8 mouse cellular contexts compared by ENCODE assay signal in genomic region chr1:191327258-191327657, GRCm38 (mm10). TPM values are rescaled to one million over a fixed set of nuclear protein-coding genes. Genes with fewer than 3 reads are reported as not detected.
DNase-seq lines count a peak whose midpoint lies in the region; ATAC-seq and TF ChIP-seq lines count a peak whose summit lies in the region.

No protein-coding gene starts in this region.

- ATAC-seq in heart, embryonic 16.5 days (replicated peaks; ENCODE audit: extremely low read depth, insufficient read depth, low FRiP score) = no peak
- no peak for ATAC-seq in embryonic facial prominence, embryonic 12.5 days (ENCODE audit: insufficient number of reproducible peaks, insufficient read depth, low FRiP score, low TSS enrichment)
- ATAC-seq in intestine, postnatal 0 days = no peak
- no peak for ATAC-seq in midbrain, embryonic 14.5 days (ENCODE audit: low FRiP score, low TSS enrichment)

- no peak overlapping the region for H3K27ac ChIP-seq in heart, embryonic 16.5 days (ENCODE audit: low read length)
- H3K27ac ChIP-seq in embryonic facial prominence, embryonic 12.5 days = no peak overlapping the region
- H3K27ac ChIP-seq in intestine, postnatal 0 days (ENCODE audit: low read depth, low read length) = peak overlapping the region; percentile 71; the same call in 1 of the 2 replicates
- no peak overlapping the region for H3K27ac ChIP-seq in midbrain, embryonic 14.5 days (replicated peaks; ENCODE audit: low read depth, low read length)

- H3K9me3 ChIP-seq in heart, embryonic 16.5 days (replicated peaks; ENCODE audit: control insufficient read depth, low read length) = no peaks in the 10 kb centered on the region
- no peaks in the 10 kb centered on the region for H3K9me3 ChIP-seq in embryonic facial prominence, embryonic 12.5 days
- H3K9me3 ChIP-seq in intestine, postnatal 0 days (ENCODE audit: control insufficient read depth) = no peaks in the 10 kb centered on the region
- H3K9me3 ChIP-seq in midbrain, embryonic 14.5 days (ENCODE audit: control insufficient read depth, low read length) = no peaks in the 10 kb centered on the region

- H3K4me3 ChIP-seq in heart, embryonic 16.5 days (ENCODE audit: low read length) = no peak overlapping the region
- H3K4me3 ChIP-seq in embryonic facial prominence, embryonic 12.5 days = peak overlapping the region; percentile 82; the same call in 1 of the 2 replicates
- H3K4me3 ChIP-seq in intestine, postnatal 0 days (ENCODE audit: low read depth, low read length) = no peak overlapping the region
- H3K4me3 ChIP-seq in midbrain, embryonic 14.5 days (replicated peaks; ENCODE audit: low read depth, low read length) = peak overlapping the region; percentile 82; the same call in 1 of the 2 replicates

- peak overlapping the region; percentile 91 for H3K4me2 ChIP-seq in heart, embryonic 16.5 days (ENCODE audit: low read depth, low read length)
- peak overlapping the region; percentile 94 for H3K4me2 ChIP-seq in embryonic facial prominence, embryonic 12.5 days (replicated peaks)
- H3K4me2 ChIP-seq in intestine, postnatal 0 days (replicated peaks; ENCODE audit: low read depth) = peak overlapping the region; percentile 99
- H3K4me2 ChIP-seq in midbrain, embryonic 14.5 days (ENCODE audit: low read length) = peak overlapping the region; percentile 82

- DNase-seq in heart, adult 11 months = no peak
- DNase-seq in midbrain, embryonic 14.5 days = no peak
- no peak for DNase-seq in frontal cortex, postnatal 10 days (ENCODE audit: low spot score in 2 of 2)
- DNase-seq in cerebellum, postnatal 10 days = no peak
- DNase-seq in spleen, postnatal 4 days (ENCODE audit: low spot score in 2 of 2) = no peak

- H3K9ac ChIP-seq in heart, embryonic 16.5 days (ENCODE audit: low read length) = peak overlapping the region; percentile 22; the same call in 1 of the 2 replicates
- 0 out of 2 replicates have a peak overlapping the region, but pooled peaks have one; percentile 84 for H3K9ac ChIP-seq in embryonic facial prominence, embryonic 12.5 days
- no peak overlapping the region for H3K9ac ChIP-seq in intestine, postnatal 0 days (ENCODE audit: low read depth, low read length)
- no peak overlapping the region; the same call in 1 of the 2 replicates for H3K9ac ChIP-seq in midbrain, embryonic 14.5 days (replicated peaks; ENCODE audit: low read length)

- TF ChIP-seq CTCF in intestine, postnatal 0 days (IDR thresholded peaks at IDR 0.05; ENCODE audit: low read depth) = no peak

- no peaks in the 10 kb centered on the region for H3K36me3 ChIP-seq in heart, embryonic 16.5 days (ENCODE audit: control insufficient read depth, insufficient read depth)
- 0 out of 2 replicates have a peak, but pooled peaks cover 9% of the 10 kb centered on the region for H3K36me3 ChIP-seq in embryonic facial prominence, embryonic 12.5 days
- peaks cover 7% of the 10 kb centered on the region; the same call in 1 of the 2 replicates for H3K36me3 ChIP-seq in intestine, postnatal 0 days (ENCODE audit: control insufficient read depth, insufficient read depth)
- peaks cover 16% of the 10 kb centered on the region for H3K36me3 ChIP-seq in midbrain, embryonic 14.5 days (ENCODE audit: control insufficient read depth, insufficient read depth, low read length)

- H3K4me1 ChIP-seq in heart, embryonic 16.5 days (ENCODE audit: control insufficient read depth, insufficient read depth, low read length) = peaks cover 20% of the 10 kb centered on the region
- peaks cover 14% of the 10 kb centered on the region for H3K4me1 ChIP-seq in embryonic facial prominence, embryonic 12.5 days
- peaks cover 10% of the 10 kb centered on the region; the same call in 1 of the 2 replicates for H3K4me1 ChIP-seq in intestine, postnatal 0 days (replicated peaks; ENCODE audit: control insufficient read depth, insufficient read depth, low read length)
- peaks cover 22% of the 10 kb centered on the region for H3K4me1 ChIP-seq in midbrain, embryonic 14.5 days (ENCODE audit: control insufficient read depth, insufficient read depth, low read length)

- H3K27me3 ChIP-seq in heart, embryonic 16.5 days (ENCODE audit: control insufficient read depth, insufficient read depth, low read length) = no peaks in the 10 kb centered on the region
- no peaks in the 10 kb centered on the region for H3K27me3 ChIP-seq in embryonic facial prominence, embryonic 12.5 days
- no peaks in the 10 kb centered on the region for H3K27me3 ChIP-seq in intestine, postnatal 0 days (replicated peaks; ENCODE audit: control insufficient read depth, insufficient read depth, low read length)
- no peaks in the 10 kb centered on the region for H3K27me3 ChIP-seq in midbrain, embryonic 14.5 days (ENCODE audit: control insufficient read depth, insufficient read depth, low read length)

- 77% methylated on average over 8 of the region's 8 CpGs for WGBS in heart, embryonic 16.5 days
- WGBS in embryonic facial prominence, embryonic 12.5 days = 79% methylated on average over 8 of the region's 8 CpGs
- WGBS in intestine, postnatal 0 days = 61% methylated on average over 8 of the region's 8 CpGs
- 83% methylated on average over 8 of the region's 8 CpGs for WGBS in midbrain, embryonic 14.5 days

RNA-seq across cellular contexts. Expression of gene Tmem206, which starts 1.5 kb away (rescaled TPM):
- polyA plus RNA-seq in heart, embryonic 16.5 days (2015; fragmentation: Nextera tagmentation; extraction: Ambion mirVana) = 16.5 and 19.4 TPM in 2 replicates
- polyA plus RNA-seq in embryonic facial prominence, embryonic 12.5 days (2016; fragmentation: Nextera tagmentation; extraction: Ambion mirVana) = 24.9 and 25.5 TPM in 2 replicates
- polyA plus RNA-seq in intestine, postnatal 0 days (2015; fragmentation: Nextera tagmentation; extraction: Ambion mirVana) = 14.6 and 15.4 TPM in 2 replicates
- 41.1 and 47.1 TPM in 2 replicates for polyA plus RNA-seq in midbrain, embryonic 14.5 days (2014; fragmentation: Nextera tagmentation; extraction: Ambion mirVana)

RNA-seq across cellular contexts. Expression of gene Nenf, which starts 9.3 kb away (rescaled TPM):
- polyA plus RNA-seq in heart, embryonic 16.5 days (2015; fragmentation: Nextera tagmentation; extraction: Ambion mirVana) = 112 and 114 TPM in 2 replicates
- polyA plus RNA-seq in embryonic facial prominence, embryonic 12.5 days (2016; fragmentation: Nextera tagmentation; extraction: Ambion mirVana) = 92.8 and 95.3 TPM in 2 replicates
- polyA plus RNA-seq in intestine, postnatal 0 days (2015; fragmentation: Nextera tagmentation; extraction: Ambion mirVana) = 171 and 174 TPM in 2 replicates
- polyA plus RNA-seq in midbrain, embryonic 14.5 days (2014; fragmentation: Nextera tagmentation; extraction: Ambion mirVana) = 125 and 160 TPM in 2 replicates

Comparison
In these comparisons a context has a peak if more than half of its experiments do, and no peak if none do; other contexts are left out.
1. H3K4me3 ChIP-seq: peak in embryonic facial prominence, embryonic 12.5 days (single experiment) and midbrain, embryonic 14.5 days (single experiment); none in heart, embryonic 16.5 days (single experiment) and intestine, postnatal 0 days (single experiment).
2. H3K9ac ChIP-seq: peak in heart, embryonic 16.5 days (single experiment) and embryonic facial prominence, embryonic 12.5 days (single experiment); none in intestine, postnatal 0 days (single experiment) and midbrain, embryonic 14.5 days (single experiment).
3. Peak in every context shown above with its lines, with median percentiles within 50 percentile points of each other: H3K4me2 ChIP-seq.